Mouse (Mus musculus) hindbrain, embryonic 14.5 days (tissue): Measurements from ENCODE around the gene Pou3f1. TPM values are rescaled to one million over a fixed set of nuclear protein-coding genes. Genes with fewer than 3 reads are reported as not detected.

Experiments used
- ATAC-seq: fragments of 200-750 bp; cut with Nextera tagmentation; 2 replicates; pipeline ENCODE4 v1.8.0; 2017; ENCODE audit warnings: moderate number of reproducible peaks, mild to moderate bottlenecking, moderate TSS enrichment, moderate library complexity; ENCODE audit not compliant: low FRiP score
- DNase-seq: peaks from one replicate; pipeline ENCODE4 v3.0.0-alpha.2; 2015; ENCODE audit warnings: low spot score
- H3K27ac ChIP-seq: fragments of 300-500 bp; sonication (generic); 2 replicates; pipeline ENCODE4 v1.5.1; 2014; ENCODE audit warnings: mild to moderate bottlenecking, moderate library complexity
- H3K27me3 ChIP-seq: fragments of 300-500 bp; sonication (generic); 2 replicates; pipeline ENCODE4 v1.6.1; 2014; ENCODE audit warnings: mild to moderate bottlenecking, low read length, mixed read lengths; ENCODE audit not compliant: control insufficient read depth, insufficient read depth
- H3K36me3 ChIP-seq: fragments of 300-500 bp; sonication (generic); replicated peaks from 2 replicates; pipeline ENCODE4 v1.6.1; 2014; ENCODE audit not compliant: control insufficient read depth, insufficient read depth
- H3K4me1 ChIP-seq: fragments of 300-500 bp; sonication (generic); replicated peaks from 2 replicates; pipeline ENCODE4 v1.6.1; 2014; ENCODE audit warnings: antibody characterized with exemption, low read length, mixed read lengths; ENCODE audit not compliant: control insufficient read depth, insufficient read depth
- H3K4me2 ChIP-seq: fragments of 300-500 bp; sonication (generic); replicated peaks from 2 replicates; pipeline ENCODE4 v1.6.1; 2014; ENCODE audit warnings: mild to moderate bottlenecking, moderate library complexity
- H3K4me3 ChIP-seq: fragments of 300-500 bp; sonication (generic); replicated peaks from 2 replicates; pipeline ENCODE4 v1.5.1; 2014; ENCODE audit warnings: mild to moderate bottlenecking, low read length
- H3K9ac ChIP-seq: fragments of 300-500 bp; sonication (generic); 2 replicates; pipeline ENCODE4 v1.6.1; 2014
- H3K9me3 ChIP-seq: fragments of 300-500 bp; sonication (generic); 2 replicates; pipeline ENCODE4 v1.6.1; 2016; ENCODE audit warnings: low read length; ENCODE audit not compliant: control insufficient read depth
- WGBS: fragments of 180-500 bp; shearing (Covaris S2); extraction: QIAGEN DNeasy Blood & Tissue Kit; methylation state at CpG from one replicate; pipeline ENCODE4 v1.1.7; 2014; 5-methylcytosine and 5-hydroxymethylcytosine counted together
- polyA plus RNA-seq: library from polyadenylated mRNA; unstranded; fragments of >200 nt; fragmentation: Nextera tagmentation; extraction: Ambion mirVana; gene quantifications from 2 replicates; pipeline ENCODE4 v1.2.1, GENCODE M21; 2014

The Pou3f1 gene
- polyA plus RNA-seq, 1 experiment from 2014 or later: 9.6 TPM

- H3K4me2 ChIP-seq: no peak overlapping the region
- no peaks in the 10 kb centered on the region for H3K9me3 ChIP-seq
- ATAC-seq (no peak), DNase-seq (no peak)
- peaks cover 26% of the 10 kb centered on the region for H3K36me3 ChIP-seq
- H3K4me1 ChIP-seq: peaks cover 14% of the 10 kb centered on the region
- no peak overlapping the region for H3K4me3 ChIP-seq
- no peak overlapping the region for H3K27ac ChIP-seq
- 85% methylated on average over 8 of the region's 8 CpGs for WGBS
- H3K9ac ChIP-seq: no peak overlapping the region
- H3K27me3 ChIP-seq: peaks cover 5% of the 10 kb centered on the region
Measured at GRCm38 (mm10) chr4:124691455-124691854, 34.8 kb downstream of the Pou3f1 start.

- H3K27me3 ChIP-seq: peaks cover 5% of the 10 kb centered on the region
- H3K4me2 ChIP-seq: peak overlapping the region; percentile 78
- H3K36me3 ChIP-seq: peaks cover 18% of the 10 kb centered on the region
- no peak for DNase-seq
- H3K4me1 ChIP-seq: peaks cover 14% of the 10 kb centered on the region
- H3K9ac ChIP-seq: peak overlapping the region; percentile 83
- H3K27ac ChIP-seq: no peak overlapping the region
- H3K4me3 ChIP-seq: peak overlapping the region; percentile 69
- ATAC-seq: no peak
- H3K9me3 ChIP-seq: no peaks in the 10 kb centered on the region
- WGBS: 76% methylated on average over 3 of the region's 3 CpGs
Measured at GRCm38 (mm10) chr4:124692416-124692861, 35.8 kb downstream of the Pou3f1 start.

GRCm38 (mm10) chr4:124693135-124693894 lies 36.7 kb downstream of the Pou3f1 start, which contains the start of gene Utp11:
TSS of gene Utp11 (minus strand) at chr4:124693600.
- ATAC-seq: peak; percentile 98
- 0 out of 2 replicates have a peak, but pooled peaks cover 10% of the 10 kb centered on the region for H3K36me3 ChIP-seq
- whole genome bisulfite sequencing: under 1% methylated on average over 43 of the region's 43 CpGs

GRCm38 (mm10) chr4:124694572-124694971 lies 38.0 kb downstream of the Pou3f1 start:
- no peak overlapping the region for H3K4me3 ChIP-seq
- no peak overlapping the region for H3K27ac ChIP-seq
- H3K9me3 ChIP-seq: no peaks in the 10 kb centered on the region
- peaks cover 14% of the 10 kb centered on the region for H3K4me1 ChIP-seq
- no peak overlapping the region for H3K4me2 ChIP-seq
- DNase-seq: no peak
- 0 out of 2 replicates have a peak, but pooled peaks cover 7% of the 10 kb centered on the region for H3K36me3 ChIP-seq
- H3K9ac ChIP-seq: no peak overlapping the region
- H3K27me3 ChIP-seq: peaks cover 14% of the 10 kb centered on the region
- 81% methylated on average over 2 of the region's 2 CpGs for WGBS
- ATAC-seq: no peak

More at GRCm38 (mm10) chr4:124693135-124693894, 36.7 kb downstream of the Pou3f1 start, which contains the start of gene Utp11:
- Histone ChIP-seq H3K27ac (peak within 1 kb of the TSS; percentile 39; the same call in 1 of the 2 replicates), H3K4me3 (peak within 1 kb of the TSS; percentile 69), H3K4me1 (peaks cover 14% of the 10 kb centered on the region), H3K9ac (peak within 1 kb of the TSS; percentile 83), H3K27me3 (peaks cover 5% of the 10 kb centered on the region), H3K4me2 (peak within 1 kb of the TSS; percentile 78), H3K9me3 (no peaks in the 10 kb centered on the region)
- peak; percentile 92 for DNase-seq

GRCm38 (mm10) chr4:124695786-124696516 lies 39.3 kb downstream of the Pou3f1 start:
- DNase-seq (no peak), ATAC-seq (no peak)
- WGBS: 19% methylated on average over 18 of the region's 18 CpGs
- Histone ChIP-seq H3K9me3 (no peaks in the 10 kb centered on the region), H3K9ac (no peak overlapping the region), H3K27ac (no peak overlapping the region), H3K4me2 (no peak overlapping the region), H3K27me3 (peaks cover 25% of the 10 kb centered on the region), H3K4me3 (no peak overlapping the region), H3K36me3 (0 out of 2 replicates have a peak, but pooled peaks cover 3% of the 10 kb centered on the region), H3K4me1 (peaks cover 14% of the 10 kb centered on the region)

GRCm38 (mm10) chr4:124699791-124700190 lies 43.2 kb downstream of the Pou3f1 start:
- Histone ChIP-seq H3K36me3 (no peaks in the 10 kb centered on the region), H3K9ac (no peak overlapping the region), H3K4me2 (peak overlapping the region; percentile 88), H3K27ac (no peak overlapping the region), H3K4me3 (0 out of 2 replicates have a peak overlapping the region, but pooled peaks have one; percentile 49), H3K27me3 (peaks cover 33% of the 10 kb centered on the region), H3K4me1 (peaks cover 9% of the 10 kb centered on the region), H3K9me3 (no peaks in the 10 kb centered on the region)
- 12% methylated on average over 6 of the region's 6 CpGs for WGBS
- DNase-seq: no peak
- no peak for ATAC-seq

GRCm38 (mm10) chr4:124700248-124700971 lies 43.8 kb downstream of the Pou3f1 start, which contains the start of gene Fhl3:
TSS of gene Fhl3 (plus strand) at chr4:124700701.
- Histone ChIP-seq H3K27ac (no peak within 1 kb of the TSS), H3K9me3 (no peaks in the 10 kb centered on the region), H3K27me3 (peaks cover 33% of the 10 kb centered on the region), H3K9ac (peak within 1 kb of the TSS; percentile 65), H3K4me2 (peak within 1 kb of the TSS; percentile 88), H3K36me3 (no peaks in the 10 kb centered on the region), H3K4me1 (peaks cover 13% of the 10 kb centered on the region), H3K4me3 (peak within 1 kb of the TSS; percentile 49)
- ATAC-seq: peak; percentile 38
- WGBS: under 1% methylated on average over 51 of the region's 59 CpGs
- no peak for DNase-seq

- WGBS: 4% methylated on average over 22 of the region's 22 CpGs
- Histone ChIP-seq H3K4me1 (peaks cover 13% of the 10 kb centered on the region), H3K27ac (no peak overlapping the region), H3K36me3 (no peaks in the 10 kb centered on the region), H3K4me3 (peak overlapping the region; percentile 49), H3K9me3 (no peaks in the 10 kb centered on the region), H3K27me3 (peaks cover 29% of the 10 kb centered on the region), H3K4me2 (peak overlapping the region; percentile 88), H3K9ac (peak overlapping the region; percentile 65)
- ATAC-seq (no peak), DNase-seq (no peak)
Measured at GRCm38 (mm10) chr4:124701052-124701845, 44.6 kb downstream of the Pou3f1 start.
